Mouse (Mus musculus): ENCODE measurements at regions not wholly inside any gene's neighbourhood (a gene's known extent, or its start where the extent isn't known, plus 50 kb on each side); places are given as distances from the start of the nearest gene placed in this dataset.

DNA sequence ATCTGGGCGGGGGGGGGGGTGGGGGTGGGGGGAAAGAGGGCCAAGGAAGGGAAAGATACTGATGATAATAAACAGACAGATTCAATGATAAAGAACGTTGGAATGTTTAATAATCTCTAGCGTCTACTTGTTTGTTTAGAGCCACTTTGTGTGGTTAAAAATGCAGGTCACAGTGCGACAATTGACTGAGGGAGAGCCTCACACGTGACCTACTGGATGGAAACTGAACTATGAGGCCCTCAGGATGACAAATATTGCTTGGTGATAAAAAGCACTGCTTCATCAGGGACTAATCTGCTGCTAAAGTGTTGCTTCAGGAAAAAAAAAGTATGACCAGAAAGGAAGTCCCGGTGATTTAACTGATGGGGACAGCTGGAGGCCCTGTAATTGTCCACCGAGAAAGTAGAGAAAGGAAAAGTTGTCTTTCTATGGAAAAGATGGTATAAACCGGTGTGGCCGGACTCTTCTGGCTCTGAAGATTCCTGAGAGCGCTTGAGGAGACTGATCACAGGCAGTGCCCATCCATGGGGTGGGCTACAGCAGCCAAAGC lies 269.3 kb downstream of the Foxo1 start:
- H3K36me3 ChIP-seq: no peaks in the 10 kb centered on the region
- WGBS: 84% methylated on average over 10 of the region's 10 CpGs
- no peak overlapping the region for H3K27ac ChIP-seq
- H3K27me3 ChIP-seq: no peaks in the 10 kb centered on the region
- no peak overlapping the region for H3K9ac ChIP-seq
- peaks cover 14% of the 10 kb centered on the region for H3K4me1 ChIP-seq (replicated peaks)
- no peak overlapping the region for H3K4me3 ChIP-seq
- no peak overlapping the region for H3K4me2 ChIP-seq
- no peak for ATAC-seq (ENCODE audit: low FRiP score)
- H3K9me3 ChIP-seq: no peaks in the 10 kb centered on the region

- no peak overlapping the region for H3K4me3 ChIP-seq
- no peaks in the 10 kb centered on the region for H3K36me3 ChIP-seq
- WGBS: 29% methylated on average over 7 of the region's 7 CpGs
- H3K9ac ChIP-seq: no peak overlapping the region
- peaks cover 24% of the 10 kb centered on the region for H3K4me1 ChIP-seq (replicated peaks)
- H3K9me3 ChIP-seq: no peaks in the 10 kb centered on the region
- 0 out of 2 replicates have a peak, but pooled peaks cover 2% of the 10 kb centered on the region for H3K27me3 ChIP-seq
- no peak overlapping the region for H3K27ac ChIP-seq
- peak; percentile 52; the same call in 1 of the 2 replicates for ATAC-seq (ENCODE audit: low FRiP score)
- H3K4me2 ChIP-seq: no peak overlapping the region
Measured at GRCm38 (mm10) chr3:52535411-52536021, 267.4 kb downstream of the Foxo1 start.

GRCm38 (mm10) chr3:52534118-52534517 lies 266.0 kb downstream of the Foxo1 start:
- no peak for ATAC-seq (ENCODE audit: low FRiP score)
- Histone ChIP-seq H3K36me3 (no peaks in the 10 kb centered on the region), H3K27me3 (0 out of 2 replicates have a peak, but pooled peaks cover 3% of the 10 kb centered on the region), H3K9me3 (no peaks in the 10 kb centered on the region), H3K4me2 (no peak overlapping the region), H3K27ac (no peak overlapping the region), H3K4me3 (no peak overlapping the region), H3K9ac (no peak overlapping the region), H3K4me1 (replicated peaks) (peaks cover 24% of the 10 kb centered on the region)
- 88% methylated on average over 7 of the region's 7 CpGs for WGBS

- Histone ChIP-seq H3K36me3 (no peaks in the 10 kb centered on the region), H3K9me3 (no peaks in the 10 kb centered on the region), H3K27me3 (0 out of 2 replicates have a peak, but pooled peaks cover 3% of the 10 kb centered on the region), H3K4me2 (no peak overlapping the region), H3K4me3 (no peak overlapping the region), H3K4me1 (replicated peaks) (peaks cover 24% of the 10 kb centered on the region), H3K27ac (no peak overlapping the region), H3K9ac (no peak overlapping the region)
- no peak for ATAC-seq (ENCODE audit: low FRiP score)
- WGBS: 44% methylated on average over 8 of the region's 8 CpGs
Measured at GRCm38 (mm10) chr3:52531686-52532351, 263.7 kb downstream of the Foxo1 start.

DNA sequence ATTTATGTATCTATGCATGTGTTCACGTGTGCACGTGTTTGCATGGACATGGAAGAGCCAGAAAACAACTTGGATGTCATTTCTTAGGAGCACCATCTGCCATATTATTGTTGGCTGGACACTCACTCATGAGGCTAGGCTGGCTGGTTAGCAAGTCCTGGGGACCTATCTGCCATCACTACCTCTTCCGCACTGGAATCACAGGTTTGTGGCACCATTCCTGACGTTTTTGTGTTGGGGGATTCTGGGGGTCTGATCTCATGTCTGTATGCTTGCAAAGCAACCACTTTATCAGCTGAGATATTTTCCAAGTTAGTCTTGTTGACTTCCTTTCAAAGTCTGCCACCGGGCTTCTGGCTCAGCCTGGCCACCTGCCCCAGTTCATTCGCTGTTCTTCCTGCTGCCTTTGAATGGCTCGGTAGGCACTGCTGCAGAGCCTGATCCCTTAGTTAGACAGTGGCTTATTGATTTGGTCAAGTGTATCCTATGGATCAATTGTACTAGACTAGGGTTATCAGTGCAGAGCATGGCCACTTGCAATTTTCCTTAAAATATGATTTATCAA lies 262.4 kb downstream of the Foxo1 start:
- Histone ChIP-seq H3K4me1 (replicated peaks) (peaks cover 19% of the 10 kb centered on the region), H3K36me3 (no peaks in the 10 kb centered on the region), H3K4me2 (no peak overlapping the region), H3K9me3 (no peaks in the 10 kb centered on the region), H3K27me3 (0 out of 2 replicates have a peak, but pooled peaks cover 3% of the 10 kb centered on the region), H3K9ac (no peak overlapping the region), H3K4me3 (no peak overlapping the region), H3K27ac (no peak overlapping the region)
- WGBS: 90% methylated on average over 7 of the region's 7 CpGs
- ATAC-seq (ENCODE audit: low FRiP score): no peak

GRCm38 (mm10) chr3:52529136-52529535 lies 261.0 kb downstream of the Foxo1 start:
- no peak for ATAC-seq (ENCODE audit: low FRiP score)
- H3K4me1 ChIP-seq (replicated peaks): peaks cover 13% of the 10 kb centered on the region
- no peak overlapping the region for H3K4me3 ChIP-seq
- 0 out of 2 replicates have a peak, but pooled peaks cover 3% of the 10 kb centered on the region for H3K27me3 ChIP-seq
- no peak overlapping the region for H3K9ac ChIP-seq
- no peaks in the 10 kb centered on the region for H3K9me3 ChIP-seq
- no peak overlapping the region for H3K4me2 ChIP-seq
- no peak overlapping the region for H3K27ac ChIP-seq
- H3K36me3 ChIP-seq: no peaks in the 10 kb centered on the region
- 83% methylated on average over 6 of the region's 6 CpGs for WGBS

GRCm38 (mm10) chr3:52528521-52528920 lies 260.4 kb downstream of the Foxo1 start:
- no peak for ATAC-seq (ENCODE audit: low FRiP score)
- H3K36me3 ChIP-seq: no peaks in the 10 kb centered on the region
- no peak overlapping the region for H3K9ac ChIP-seq
- 0 out of 2 replicates have a peak, but pooled peaks cover 3% of the 10 kb centered on the region for H3K27me3 ChIP-seq
- H3K4me1 ChIP-seq (replicated peaks): peaks cover 13% of the 10 kb centered on the region
- no peak overlapping the region for H3K27ac ChIP-seq
- H3K4me3 ChIP-seq: no peak overlapping the region
- no peaks in the 10 kb centered on the region for H3K9me3 ChIP-seq
- H3K4me2 ChIP-seq: no peak overlapping the region
- WGBS: 91% methylated on average over 7 of the region's 7 CpGs

GRCm38 (mm10) chr3:52527781-52528180 lies 259.6 kb downstream of the Foxo1 start:
- ATAC-seq (ENCODE audit: low FRiP score): no peak
- H3K27me3 ChIP-seq: 0 out of 2 replicates have a peak, but pooled peaks cover 3% of the 10 kb centered on the region
- no peaks in the 10 kb centered on the region for H3K36me3 ChIP-seq
- H3K9me3 ChIP-seq: no peaks in the 10 kb centered on the region
- no peak overlapping the region for H3K4me2 ChIP-seq
- H3K4me1 ChIP-seq (replicated peaks): peaks cover 18% of the 10 kb centered on the region
- no peak overlapping the region for H3K9ac ChIP-seq
- no peak overlapping the region for H3K27ac ChIP-seq
- 36% methylated on average over 3 of the region's 3 CpGs for WGBS
- H3K4me3 ChIP-seq: no peak overlapping the region

GRCm38 (mm10) chr3:52527010-52527754 lies 259.0 kb downstream of the Foxo1 start:
- Histone ChIP-seq H3K9me3 (no peaks in the 10 kb centered on the region), H3K9ac (no peak overlapping the region), H3K36me3 (no peaks in the 10 kb centered on the region), H3K27me3 (0 out of 2 replicates have a peak, but pooled peaks cover 3% of the 10 kb centered on the region), H3K4me1 (replicated peaks) (peaks cover 17% of the 10 kb centered on the region), H3K27ac (no peak overlapping the region), H3K4me3 (no peak overlapping the region), H3K4me2 (no peak overlapping the region)
- ATAC-seq (ENCODE audit: low FRiP score): no peak
- WGBS: 83% methylated on average over 14 of the region's 14 CpGs

DNA sequence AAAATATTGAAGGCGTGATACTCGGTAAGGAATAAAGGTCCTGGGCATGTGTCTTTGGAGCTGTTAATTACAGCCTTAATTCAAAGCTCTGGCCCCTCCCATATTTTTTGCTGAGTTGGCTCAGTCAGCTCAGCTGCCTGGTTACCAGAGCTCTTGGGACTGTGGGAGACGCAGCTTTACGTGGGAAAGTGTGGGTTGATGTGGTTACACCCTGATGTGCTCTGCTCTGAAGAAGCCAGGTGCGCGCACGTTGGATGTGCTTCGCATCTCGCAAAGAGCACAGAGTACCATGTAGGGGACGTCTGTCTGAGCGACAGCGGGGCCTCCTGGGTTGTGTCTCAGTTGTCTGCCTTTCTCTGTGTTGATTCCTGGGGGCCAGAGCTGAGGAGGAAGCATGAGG lies 254.8 kb downstream of the Foxo1 start:
- ATAC-seq (ENCODE audit: low FRiP score): no peak
- Histone ChIP-seq H3K9me3 (no peaks in the 10 kb centered on the region), H3K4me2 (no peak overlapping the region), H3K4me3 (no peak overlapping the region), H3K27ac (no peak overlapping the region), H3K4me1 (replicated peaks) (peaks cover 4% of the 10 kb centered on the region; the same call in 1 of the 2 replicates), H3K27me3 (no peaks in the 10 kb centered on the region), H3K9ac (no peak overlapping the region), H3K36me3 (no peaks in the 10 kb centered on the region)
- 79% methylated on average over 12 of the region's 12 CpGs for WGBS

GRCm38 (mm10) chr3:52520609-52520947 lies 252.4 kb downstream of the Foxo1 start:
- Histone ChIP-seq H3K9ac (no peak overlapping the region), H3K4me3 (no peak overlapping the region), H3K27me3 (no peaks in the 10 kb centered on the region), H3K4me2 (no peak overlapping the region), H3K36me3 (no peaks in the 10 kb centered on the region), H3K27ac (no peak overlapping the region), H3K4me1 (replicated peaks) (peaks cover 4% of the 10 kb centered on the region; the same call in 1 of the 2 replicates), H3K9me3 (no peaks in the 10 kb centered on the region)
- 48% methylated on average over 4 of the region's 4 CpGs for WGBS
- no peak for ATAC-seq (ENCODE audit: low FRiP score)

All from hindbrain, embryonic 13.5 days (tissue).